Mouse (Mus musculus): ENCODE measurements around the gene Asic2.

Gene Asic2

GRCm38 (mm10) chr11:80845486-80845885 is 1122.8 kb downstream of the Asic2 start:
- TF ChIP-seq GATA4 (IDR thresholded peaks at IDR 0.05; ENCODE audit: insufficient replicate concordance, low read length): no peak

GRCm38 (mm10) chr11:80843435-80843834 is 1124.8 kb downstream of the Asic2 start:
- TF ChIP-seq GATA4 (IDR thresholded peaks at IDR 0.05; ENCODE audit: insufficient replicate concordance, low read length): no peak

GRCm38 (mm10) chr11:80838724-80839123 is 1129.5 kb downstream of the Asic2 start:
- TF ChIP-seq GATA4 (IDR thresholded peaks at IDR 0.05; ENCODE audit: insufficient replicate concordance, low read length): no peak

- no peak for TF ChIP-seq GATA4 (IDR thresholded peaks at IDR 0.05; ENCODE audit: insufficient replicate concordance, low read length)
Observed at GRCm38 (mm10) chr11:80835841-80836240, 1132.4 kb downstream of the Asic2 start.

GRCm38 (mm10) chr11:80835395-80835794 is 1132.9 kb downstream of the Asic2 start:
- TF ChIP-seq GATA4 (IDR thresholded peaks at IDR 0.05; ENCODE audit: insufficient replicate concordance, low read length): no peak
